Mouse (Mus musculus) frontal cortex, adult 2 months (tissue): ENCODE results near the gene Cby1. TPM values are rescaled to one million over a fixed set of nuclear protein-coding genes. Genes with fewer than 3 reads are reported as not detected.
"Not testable (repeated sequence)": the region's sequence is repeated elsewhere in the genome, so short reads cannot be mapped to it uniquely, and the experiment has no call there.

Source experiments
- DNase-seq, 2 experiments: peaks; one replicate each; pipeline ENCODE4 v3.0.0; 2022; ENCODE audit warnings: low spot score in 1 of 2; ENCODE audit errors: extremely low spot score in 1 of 2
- polyA plus RNA-seq: library from polyadenylated mRNA; depleted of rRNA; stranded (reverse); fragments of >200 nt; gene quantifications from 2 replicates; pipeline ENCODE4 v1.2.3, GENCODE M21; 2012

Gene Cby1
- polyA plus RNA-seq, 1 experiment = 39.3 TPM

DNA sequence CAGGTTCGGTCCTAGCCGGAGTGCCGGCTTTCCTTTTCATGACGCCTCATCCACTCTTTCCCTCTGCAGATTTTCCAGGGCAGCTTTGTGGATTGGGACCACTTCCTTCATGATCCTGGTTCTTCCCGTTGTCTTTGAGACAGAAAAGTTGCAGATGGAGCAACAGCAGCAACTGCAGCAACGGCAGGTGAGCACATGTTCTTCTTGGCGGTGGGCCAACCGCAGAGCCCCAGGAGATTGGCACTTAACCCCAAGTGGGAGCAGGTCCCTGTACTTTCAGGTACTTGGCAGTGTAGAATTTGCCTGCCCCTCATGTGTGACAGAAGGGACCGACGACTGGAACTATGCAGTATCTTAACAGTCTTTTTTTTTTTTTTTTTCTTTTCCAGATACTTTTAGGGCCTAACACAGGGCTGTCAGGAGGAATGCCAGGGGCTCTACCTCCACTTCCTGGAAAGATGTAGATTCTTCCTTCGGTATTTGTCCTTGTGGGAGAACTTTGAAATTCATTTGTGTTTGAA lies 12.9 kb downstream of the Cby1 start:
- not testable (repeated sequence) for DNase-seq

DNA sequence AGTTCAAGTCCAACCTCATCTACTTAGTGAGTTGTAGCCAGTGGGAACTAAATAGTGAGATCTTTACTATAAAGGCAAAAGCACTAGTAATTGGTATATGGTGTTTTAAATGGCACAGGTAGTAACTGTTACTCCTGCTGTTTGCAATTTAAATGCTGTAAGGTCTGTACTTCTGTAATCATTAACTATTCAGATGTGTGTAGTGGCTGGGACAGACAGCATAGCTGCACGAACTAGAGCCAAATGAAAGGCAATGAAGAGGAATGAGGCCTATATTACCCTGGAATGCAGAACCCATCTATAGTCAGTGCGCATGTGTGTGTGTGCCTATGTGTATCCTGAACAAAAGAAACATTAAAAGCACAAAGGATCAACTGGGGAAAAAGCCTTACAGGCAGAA lies 18.9 kb downstream of the Cby1 start:
- DNase-seq = no peak

DNA sequence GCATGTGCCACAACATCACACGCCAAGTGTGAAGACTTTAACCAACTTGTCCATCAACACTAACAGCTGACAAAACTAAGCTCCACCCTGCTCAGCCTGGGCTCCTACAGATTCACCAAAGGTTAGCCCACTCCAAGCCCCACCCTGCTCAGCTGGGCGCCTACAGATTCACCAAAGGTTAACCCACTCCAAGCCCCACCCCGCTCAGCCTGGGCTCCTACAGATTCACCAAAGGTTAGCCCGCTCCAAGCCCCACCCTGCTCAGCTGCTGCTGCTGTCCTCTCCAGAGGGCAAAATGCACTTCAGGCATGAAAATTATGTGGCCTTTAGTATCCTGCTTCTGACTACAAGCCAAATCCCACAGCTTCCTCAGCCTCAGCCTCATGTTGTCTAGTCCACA lies 23.0 kb downstream of the Cby1 start:
- DNase-seq = no peak

GRCm38 (mm10) chr15:79683146-79683545 lies 24.1 kb downstream of the Cby1 start:
- DNase-seq = no peak

DNA sequence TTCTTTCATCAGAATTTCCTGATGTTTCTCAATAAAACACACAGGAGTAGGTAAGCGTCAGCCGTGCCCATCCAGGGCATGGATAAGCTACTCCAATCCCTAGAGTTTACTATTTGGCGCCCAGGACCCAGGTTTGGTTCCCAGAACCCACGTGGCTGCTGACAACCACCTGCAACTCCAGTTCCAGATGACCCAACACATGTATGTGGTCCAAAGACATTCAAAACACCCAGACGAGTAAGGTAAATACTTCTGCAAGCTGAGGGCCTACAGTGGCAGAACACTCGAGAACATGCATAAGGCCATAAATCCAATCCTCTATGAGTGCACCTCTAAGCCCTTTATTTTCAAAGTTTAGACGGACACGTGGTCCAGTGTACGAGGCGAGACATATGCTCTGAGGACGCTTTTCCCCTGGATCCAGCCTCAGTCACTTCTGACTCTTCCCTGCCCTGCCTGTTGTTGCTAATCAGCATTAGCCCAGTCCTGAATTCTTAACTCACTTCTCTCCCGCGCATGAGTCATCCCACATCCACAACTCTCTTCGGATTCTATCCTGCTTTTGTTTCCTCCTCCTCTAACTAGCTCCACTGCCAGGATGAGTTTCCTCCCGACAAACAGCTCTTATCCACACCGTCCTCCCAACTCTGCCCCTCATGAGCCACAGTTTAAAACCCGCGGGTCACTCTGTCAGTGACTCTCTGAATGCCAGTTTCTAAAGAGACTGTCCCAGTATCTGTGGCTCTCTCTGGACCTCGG lies 24.9 kb downstream of the Cby1 start:
- DNase-seq = peak in 1 of 2 experiments; percentile 70

DNA sequence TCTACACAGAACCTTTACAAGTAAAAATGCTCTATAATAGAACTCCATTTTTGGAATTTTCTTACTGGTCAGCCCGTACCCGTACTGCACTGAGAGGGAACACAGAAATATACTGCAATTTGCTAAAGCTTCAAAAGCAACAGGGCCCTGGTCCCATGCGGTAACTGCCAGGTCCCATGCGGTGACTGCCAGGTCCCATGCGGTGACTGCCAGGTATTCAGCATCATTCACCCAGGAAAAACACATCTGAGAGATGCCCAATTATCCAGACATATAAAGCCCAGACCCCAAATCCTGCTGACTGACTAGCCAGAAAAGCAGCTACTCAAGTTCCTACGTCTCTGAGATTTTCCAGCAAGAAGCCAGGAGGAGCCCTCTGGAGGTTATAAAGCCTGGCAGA lies 25.6 kb downstream of the Cby1 start:
- no peak for DNase-seq

DNA sequence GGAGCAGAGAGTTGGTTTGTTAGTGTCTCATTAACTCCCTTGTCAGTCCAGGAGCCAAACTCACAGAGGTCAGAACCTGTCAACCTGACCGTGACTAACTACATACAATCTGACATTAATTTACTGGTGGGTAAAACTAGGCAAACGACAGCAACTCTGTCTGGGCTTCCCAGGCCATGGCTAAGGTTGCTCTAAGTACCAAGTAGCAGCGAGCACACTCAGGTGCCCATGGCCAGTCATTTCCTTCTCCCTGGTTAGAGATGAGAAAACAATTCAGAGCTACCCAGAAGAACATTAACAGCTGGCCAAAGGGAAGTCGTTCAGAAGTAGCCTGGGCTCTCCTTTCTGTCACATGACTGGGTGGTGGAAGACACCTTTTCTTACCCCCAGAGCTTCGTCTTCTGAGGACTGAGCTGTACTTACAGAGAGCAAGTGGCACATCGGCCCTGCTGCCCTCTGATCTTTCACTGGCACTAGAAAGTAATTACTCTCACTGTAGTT lies 26.2 kb downstream of the Cby1 start:
- no peak for DNase-seq

DNA sequence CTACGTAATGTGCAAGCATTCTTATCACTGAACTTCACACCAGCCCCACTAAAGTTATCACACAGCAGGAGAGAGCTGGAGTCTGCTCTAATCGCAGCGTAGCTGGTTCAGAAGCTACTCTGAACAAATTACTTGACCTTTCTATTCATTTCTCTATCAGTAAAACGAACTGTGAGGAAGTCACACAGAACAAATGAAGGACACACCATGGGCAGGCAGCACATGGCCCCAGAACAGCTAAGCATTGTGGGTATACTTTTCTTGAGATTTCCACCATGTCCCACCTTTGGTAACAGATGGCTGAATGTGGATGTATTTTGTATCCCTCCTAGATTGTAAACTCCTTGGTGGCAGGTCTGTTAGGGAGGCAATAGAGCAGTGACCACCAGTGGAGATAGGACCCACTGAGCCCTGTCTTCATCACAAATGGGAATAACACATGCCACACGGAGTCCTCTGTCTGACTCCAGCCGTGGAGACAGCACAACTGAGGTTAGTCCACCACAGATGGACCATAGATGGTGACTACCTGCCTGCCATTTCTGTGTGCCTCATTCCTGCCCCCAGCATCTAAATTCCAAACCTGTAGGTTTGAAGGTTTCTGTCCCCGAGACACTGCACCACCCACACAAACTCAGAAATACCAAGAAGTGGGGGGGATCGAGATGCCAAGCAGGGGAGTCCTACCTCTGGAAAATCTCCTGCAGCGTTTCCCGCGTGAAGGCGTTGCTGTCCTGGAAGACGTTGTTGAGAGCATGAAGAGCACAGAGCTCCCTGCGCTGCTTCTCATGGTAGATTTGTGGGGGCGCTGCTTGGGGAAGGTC lies 27.3 kb downstream of the Cby1 start:
- DNase-seq = no peak

DNA sequence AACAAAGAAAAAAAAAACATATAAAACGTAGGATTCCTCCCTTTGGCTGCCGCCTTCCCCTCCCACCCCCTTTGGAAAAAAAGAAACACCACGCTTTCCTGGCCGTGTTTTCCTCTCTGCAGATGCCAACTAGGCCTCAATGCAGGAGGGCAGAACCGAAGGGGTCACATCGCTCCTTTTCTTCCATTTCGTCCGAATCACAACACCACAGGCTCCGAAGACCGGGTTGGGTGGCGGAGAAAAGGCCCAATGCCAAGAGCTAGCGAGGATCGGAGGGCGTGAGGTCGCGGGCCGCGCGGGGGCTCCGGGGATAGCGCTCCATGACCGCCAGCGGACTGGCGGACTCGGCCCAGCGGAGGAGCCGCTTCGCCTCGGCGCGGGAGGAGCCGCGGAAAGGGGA lies 28.2 kb downstream of the Cby1 start:
- DNase-seq = no peak

- peak; percentile 85 to 97 for DNase-seq
Observed at GRCm38 (mm10) chr15:79687646-79688267, 28.8 kb downstream of the Cby1 start, which contains the start of gene Josd1. TSS of gene Josd1 (minus strand) at chr15:79687919.

- DNase-seq = no peak
Observed at GRCm38 (mm10) chr15:79688268-79688956, 29.4 kb downstream of the Cby1 start.

DNA sequence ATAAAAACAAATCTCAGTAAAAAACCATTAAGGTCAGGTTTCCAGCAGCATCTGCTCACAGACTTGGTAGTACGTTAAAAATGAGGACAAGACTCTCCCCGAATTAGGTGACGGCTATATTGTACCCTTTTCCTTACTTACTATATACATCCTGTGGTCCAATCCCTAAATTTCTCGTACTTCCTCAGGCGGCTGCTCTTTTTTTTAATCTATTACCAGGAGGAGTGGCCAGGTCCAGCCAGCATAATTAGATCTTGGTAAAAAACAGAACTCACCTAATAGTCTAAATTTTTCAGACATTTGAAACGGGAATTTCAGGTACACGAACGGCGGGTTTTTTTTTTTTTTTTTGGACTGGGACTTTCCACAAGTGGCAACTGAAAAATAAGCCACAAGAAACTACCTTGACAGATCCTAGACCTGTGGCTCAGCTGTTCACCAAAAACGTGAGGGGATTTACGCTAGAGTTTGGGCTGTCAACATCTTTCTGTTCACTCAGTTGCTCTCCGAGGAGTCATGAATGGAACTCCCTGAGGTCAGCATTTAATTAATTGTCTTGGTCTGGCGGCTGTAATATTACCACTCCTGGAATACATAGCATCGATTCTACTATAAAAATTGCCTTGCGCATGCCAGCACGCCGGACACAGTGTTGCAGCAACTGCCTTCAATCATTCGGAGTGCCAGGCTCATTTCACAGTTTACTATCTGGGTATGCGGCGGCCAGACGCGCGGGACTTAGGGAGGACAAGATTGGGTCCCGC lies 30.8 kb downstream of the Cby1 start:
- no peak for DNase-seq

- DNase-seq = peak; percentile 99 to 100
Observed at GRCm38 (mm10) chr15:79690426-79691022, 31.5 kb downstream of the Cby1 start, which contains the start of gene Gtpbp1. TSS of gene Gtpbp1 (plus strand) at chr15:79690845.

- DNase-seq = no peak
Observed at GRCm38 (mm10) chr15:79691023-79691508, 32.1 kb downstream of the Cby1 start.

GRCm38 (mm10) chr15:79692334-79692733 lies 33.3 kb downstream of the Cby1 start:
- DNase-seq = no peak

DNA sequence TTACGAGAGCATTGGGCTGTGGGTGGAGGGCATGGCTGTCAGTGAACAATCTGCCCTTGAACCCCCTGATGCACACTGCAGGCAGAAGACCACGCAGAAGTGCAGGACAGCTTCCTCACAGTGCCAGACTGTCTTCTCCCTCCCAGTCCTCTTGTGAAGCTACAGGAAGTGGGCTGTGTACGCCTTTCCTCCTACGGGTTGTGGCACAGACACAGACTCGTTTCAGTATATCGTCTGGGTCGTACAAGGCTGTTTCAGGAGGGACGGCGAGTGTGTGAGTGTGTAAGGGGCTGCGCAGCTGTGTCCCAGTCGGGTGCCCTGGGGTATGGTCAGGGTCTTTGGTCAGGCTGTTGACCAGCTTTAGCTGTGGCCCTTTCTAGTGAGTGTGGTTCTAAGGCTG lies 34.7 kb downstream of the Cby1 start:
- DNase-seq = no peak

DNA sequence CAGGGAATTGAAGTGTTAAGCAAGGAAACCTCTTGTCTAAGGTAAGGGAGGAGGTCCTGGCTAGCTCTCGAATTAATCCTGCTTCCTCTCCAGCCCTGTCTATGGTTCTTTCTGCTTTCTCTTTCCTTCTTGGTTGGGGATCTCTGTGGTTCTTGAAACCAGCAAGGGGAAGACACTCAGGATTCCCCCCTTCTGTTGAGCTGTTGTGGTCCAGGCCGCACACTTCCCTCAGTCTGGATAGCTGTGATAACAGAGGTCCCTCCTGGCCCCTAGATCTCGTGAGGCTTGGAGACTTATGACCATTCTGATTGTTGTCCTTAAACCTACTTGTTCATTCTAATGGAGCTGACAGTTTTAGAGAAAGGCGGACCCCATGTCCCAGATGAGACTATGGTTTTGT lies 35.5 kb downstream of the Cby1 start:
- DNase-seq = no peak

- DNase-seq = no peak
Observed at GRCm38 (mm10) chr15:79695516-79695915, 36.5 kb downstream of the Cby1 start.

- no peak for DNase-seq
Observed at GRCm38 (mm10) chr15:79696508-79696907, 37.5 kb downstream of the Cby1 start.
